Mouse (Mus musculus) limb, embryonic 14.5 days (tissue): ENCODE results near the gene Cyth1. TPM values are rescaled to one million over a fixed set of nuclear protein-coding genes. Genes with fewer than 3 reads are reported as not detected.

ENCODE experiments used
- ATAC-seq: fragments of 200-750 bp; cut with Nextera tagmentation; 2 replicates; pipeline ENCODE4 v1.8.0; 2017; ENCODE audit warnings: low read depth, moderate number of reproducible peaks, moderate TSS enrichment; ENCODE audit not compliant: low FRiP score
- DNase-seq: peaks from one replicate; pipeline ENCODE4 v3.0.0-alpha.2; 2015; ENCODE audit warnings: low spot score
- H3K27ac ChIP-seq: fragments of 300-500 bp; sonication (generic); replicated peaks from 2 replicates; pipeline ENCODE4 v1.5.1; 2014; ENCODE audit warnings: low read depth, mild to moderate bottlenecking, low read length, moderate library complexity, mixed read lengths
- H3K27me3 ChIP-seq: fragments of 300-500 bp; sonication (generic); 2 replicates; pipeline ENCODE4 v1.6.1; 2014; ENCODE audit warnings: low read length, mixed read lengths; ENCODE audit not compliant: control insufficient read depth, insufficient read depth
- H3K36me3 ChIP-seq: fragments of 300-500 bp; sonication (generic); 2 replicates; pipeline ENCODE4 v1.6.1; 2014; ENCODE audit warnings: mild to moderate bottlenecking, low read length, moderate library complexity, mixed read lengths; ENCODE audit not compliant: control insufficient read depth, insufficient read depth
- H3K4me1 ChIP-seq: fragments of 300-500 bp; sonication (generic); 2 replicates; pipeline ENCODE4 v1.6.1; 2014; ENCODE audit warnings: antibody characterized with exemption, low read length, mixed read lengths; ENCODE audit not compliant: control insufficient read depth, insufficient read depth
- H3K4me2 ChIP-seq: fragments of 300-500 bp; sonication (generic); replicated peaks from 2 replicates; pipeline ENCODE4 v1.6.1; 2014; ENCODE audit warnings: low read depth, mild to moderate bottlenecking, low read length, moderate library complexity; ENCODE audit not compliant: severe bottlenecking
- H3K4me3 ChIP-seq: fragments of 300-500 bp; sonication (generic); replicated peaks from 2 replicates; pipeline ENCODE4 v1.5.1; 2014; ENCODE audit warnings: low read length
- H3K9ac ChIP-seq: fragments of 300-500 bp; sonication (generic); 2 replicates; pipeline ENCODE4 v1.6.1; 2014; ENCODE audit warnings: mild to moderate bottlenecking, low read depth, low read length, moderate library complexity; ENCODE audit not compliant: severe bottlenecking
- H3K9me3 ChIP-seq: fragments of 300-500 bp; sonication (generic); 2 replicates; pipeline ENCODE4 v1.6.1; 2016; ENCODE audit warnings: low read length; ENCODE audit not compliant: control insufficient read depth
- POLR2A ChIP-seq: fragments of 200-500 bp; IDR thresholded peaks from 2 replicates; pipeline ENCODE4 v1.8.0; 2012; ENCODE audit warnings: inconsistent platforms, mild to moderate bottlenecking, moderate library complexity, borderline replicate concordance; ENCODE audit not compliant: insufficient read depth, insufficient read length; ENCODE audit errors: extremely low read depth
- WGBS: fragments of 180-500 bp; shearing (Covaris S2); extraction: QIAGEN DNeasy Blood & Tissue Kit; methylation state at CpG from one replicate; pipeline ENCODE4 v1.1.7; 2014; 5-methylcytosine and 5-hydroxymethylcytosine counted together
- polyA plus RNA-seq, 2 experiments: library from polyadenylated mRNA; depleted of rRNA in 1 of 2; stranded (reverse) in 1 of 2; unstranded in 1 of 2; fragments of >200 nt; fragmentation: Nextera tagmentation in 1 of 2; extraction: Ambion mirVana in 1 of 2; gene quantifications; 2 replicates each; pipeline versions ENCODE4 v1.2.1 to v1.2.3; 2012 to 2014

Cyth1 gene
- polyA plus RNA-seq, 2 experiments = 13.5 to 22.3 TPM

GRCm38 (mm10) chr11:118121592-118121991 is 126.8 kb downstream of the Cyth1 start:
- Histone ChIP-seq H3K9me3 (no peaks in the 10 kb centered on the region), H3K27me3 (no peaks in the 10 kb centered on the region), H3K4me2 (no peak overlapping the region), H3K27ac (no peak overlapping the region), H3K9ac (no peak overlapping the region), H3K36me3 (no peaks in the 10 kb centered on the region), H3K4me3 (no peak overlapping the region), H3K4me1 (no peaks in the 10 kb centered on the region)
- TF ChIP-seq POLR2A = no peak
- ATAC-seq = no peak
- whole genome bisulfite sequencing = 88% methylated on average over 11 of the region's 11 CpGs
- no peak for DNase-seq

- no peaks in the 10 kb centered on the region for H3K9me3 ChIP-seq
- WGBS = 73% methylated on average over 8 of the region's 8 CpGs
These were observed 129.6 kb downstream of the Cyth1 start for GRCm38 (mm10) chr11:118118777-118119176.

GRCm38 (mm10) chr11:118114581-118115110 is 133.7 kb downstream of the Cyth1 start:
- H3K4me2 ChIP-seq = no peak overlapping the region
- no peaks in the 10 kb centered on the region for H3K9me3 ChIP-seq
- WGBS = 51% methylated on average over 8 of the region's 8 CpGs
- no peak overlapping the region for H3K27ac ChIP-seq
- H3K4me3 ChIP-seq = no peak overlapping the region
- no peak for DNase-seq
- TF ChIP-seq POLR2A = no peak
- no peaks in the 10 kb centered on the region for H3K36me3 ChIP-seq
- no peak for ATAC-seq
- H3K4me1 ChIP-seq = no peaks in the 10 kb centered on the region
- no peaks in the 10 kb centered on the region for H3K27me3 ChIP-seq
- no peak overlapping the region for H3K9ac ChIP-seq

More at GRCm38 (mm10) chr11:118118777-118119176, 129.6 kb downstream of the Cyth1 start:
- no peak overlapping the region for H3K9ac ChIP-seq
- no peak overlapping the region for H3K4me2 ChIP-seq
- TF ChIP-seq POLR2A = no peak
- DNase-seq (no peak), ATAC-seq (no peak)
- no peak overlapping the region for H3K4me3 ChIP-seq
- H3K27ac ChIP-seq = no peak overlapping the region
- no peaks in the 10 kb centered on the region for H3K36me3 ChIP-seq
- no peaks in the 10 kb centered on the region for H3K27me3 ChIP-seq
- no peaks in the 10 kb centered on the region for H3K4me1 ChIP-seq

- H3K4me2 ChIP-seq = no peak overlapping the region
- H3K27me3 ChIP-seq = no peaks in the 10 kb centered on the region
- no peak overlapping the region for H3K27ac ChIP-seq
- no peak overlapping the region for H3K9ac ChIP-seq
- H3K36me3 ChIP-seq = no peaks in the 10 kb centered on the region
- no peak overlapping the region for H3K4me3 ChIP-seq
- no peaks in the 10 kb centered on the region for H3K4me1 ChIP-seq
- 78% methylated on average over 14 of the region's 14 CpGs for WGBS
- DNase-seq (no peak), ATAC-seq (no peak)
- no peaks in the 10 kb centered on the region for H3K9me3 ChIP-seq
- TF ChIP-seq POLR2A = no peak
These were observed 134.7 kb downstream of the Cyth1 start for GRCm38 (mm10) chr11:118113516-118114205.

GRCm38 (mm10) chr11:118104001-118104400 is 144.4 kb downstream of the Cyth1 start:
- no peak overlapping the region for H3K9ac ChIP-seq
- WGBS = 8% methylated on average over 5 of the region's 5 CpGs
- no peaks in the 10 kb centered on the region for H3K27me3 ChIP-seq
- TF ChIP-seq POLR2A = 0 out of 2 replicates have a peak, but pooled peaks have one; percentile 20
- peak; percentile 83 for DNase-seq
- peak; percentile 56 for ATAC-seq
- H3K4me2 ChIP-seq = no peak overlapping the region
- no peaks in the 10 kb centered on the region for H3K9me3 ChIP-seq
- no peaks in the 10 kb centered on the region for H3K36me3 ChIP-seq
- H3K27ac ChIP-seq = no peak overlapping the region
- no peaks in the 10 kb centered on the region for H3K4me1 ChIP-seq
- H3K4me3 ChIP-seq = no peak overlapping the region
